Mouse (Mus musculus): Measurements from ENCODE around the gene Togaram2. TPM values are rescaled to one million over a fixed set of nuclear protein-coding genes. Genes with fewer than 3 reads are reported as not detected.
"Not testable (repeated sequence)": the region's sequence is repeated elsewhere in the genome, so short reads cannot be mapped to it uniquely, and the experiment has no call there.

Gene Togaram2
- polyA plus RNA-seq, 1 experiment from 2014 or later, result 0.06 TPM

DNA sequence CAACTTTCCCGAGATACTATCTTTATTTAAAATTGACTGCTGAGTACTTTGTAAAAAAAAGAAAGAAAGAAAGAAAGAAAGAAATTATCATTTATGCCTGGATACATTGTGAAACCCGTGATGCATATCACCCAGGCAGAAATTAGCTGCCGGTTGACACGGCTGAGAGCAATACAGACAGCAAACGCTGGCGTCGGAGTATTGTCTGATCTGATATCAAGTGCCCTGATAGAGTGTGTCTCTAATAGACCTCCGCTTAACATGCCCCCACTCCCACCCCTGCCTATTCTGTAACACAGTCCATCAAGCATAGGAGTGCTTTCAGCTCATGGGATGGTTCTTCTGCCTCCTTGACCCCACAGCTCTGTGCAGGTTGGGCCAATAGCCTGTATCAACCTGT is 74.5 kb downstream of the Togaram2 start:
- Histone ChIP-seq H3K36me3 (no peaks in the 10 kb centered on the region), H3K27ac (no peak overlapping the region), H3K9me3 (no peaks in the 10 kb centered on the region), H3K4me2 (replicated peaks) (no peak overlapping the region), H3K4me3 (no peak overlapping the region), H3K9ac (no peak overlapping the region), H3K27me3 (no peaks in the 10 kb centered on the region), H3K4me1 (no peaks in the 10 kb centered on the region; the same call in 1 of the 2 replicates)
- 87% methylated on average over 8 of the region's 8 CpGs for WGBS
- ATAC-seq (ENCODE audit: low FRiP score, low read depth), result no peak

- Histone ChIP-seq H3K9ac (no peak overlapping the region), H3K4me3 (no peak overlapping the region), H3K4me2 (replicated peaks) (no peak overlapping the region), H3K36me3 (no peaks in the 10 kb centered on the region), H3K9me3 (no peaks in the 10 kb centered on the region), H3K27me3 (no peaks in the 10 kb centered on the region), H3K4me1 (no peaks in the 10 kb centered on the region), H3K27ac (no peak overlapping the region)
- no peak for ATAC-seq (ENCODE audit: low FRiP score, low read depth)
- 84% methylated on average over 9 of the region's 9 CpGs for WGBS
Measured at GRCm38 (mm10) chr17:71749616-71750168, 76.6 kb downstream of the Togaram2 start.

DNA sequence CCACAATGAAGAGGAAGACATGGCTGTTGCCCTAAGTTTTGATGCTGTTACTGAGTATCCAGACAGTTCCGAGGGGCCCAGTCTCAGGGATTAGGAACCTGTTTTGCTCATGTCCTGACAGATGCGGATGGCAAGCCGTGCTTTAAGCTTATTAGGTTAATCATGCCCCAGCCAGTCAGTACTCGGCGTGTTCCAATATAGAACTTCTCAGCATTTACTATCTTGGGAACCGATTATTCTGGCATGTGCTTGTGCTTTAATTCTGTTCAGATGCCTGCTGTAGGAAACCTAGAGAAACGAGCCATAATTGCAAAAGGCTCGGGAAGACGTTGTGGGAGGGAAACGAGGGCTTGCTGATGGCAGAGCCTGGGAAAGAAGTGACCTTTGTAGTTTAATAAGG is 79.8 kb downstream of the Togaram2 start, which contains the start of gene Pcare:
Gene Pcare (minus strand): TSS at position 64 of the 400 bp plus-strand sequence.
- ATAC-seq (ENCODE audit: low FRiP score, low read depth), result no peak
- Histone ChIP-seq H3K9me3 (no peaks in the 10 kb centered on the region), H3K36me3 (no peaks in the 10 kb centered on the region), H3K9ac (no peak within 1 kb of the TSS), H3K27ac (no peak within 1 kb of the TSS), H3K4me1 (no peaks in the 10 kb centered on the region), H3K4me3 (no peak within 1 kb of the TSS), H3K4me2 (replicated peaks) (no peak within 1 kb of the TSS), H3K27me3 (no peaks in the 10 kb centered on the region)
- 38% methylated on average over 10 of the region's 10 CpGs for WGBS

GRCm38 (mm10) chr17:71760536-71760935 is 87.5 kb downstream of the Togaram2 start:
- no peak overlapping the region for H3K4me3 ChIP-seq
- no peaks in the 10 kb centered on the region for H3K9me3 ChIP-seq
- no peak overlapping the region for H3K4me2 ChIP-seq (replicated peaks)
- H3K36me3 ChIP-seq, result no peaks in the 10 kb centered on the region
- H3K27ac ChIP-seq, result no peak overlapping the region
- 84% methylated on average over 7 of the region's 7 CpGs for whole genome bisulfite sequencing
- no peak for ATAC-seq (ENCODE audit: low FRiP score, low read depth)
- no peaks in the 10 kb centered on the region for H3K4me1 ChIP-seq
- H3K9ac ChIP-seq, result no peak overlapping the region
- H3K27me3 ChIP-seq, result no peaks in the 10 kb centered on the region

DNA sequence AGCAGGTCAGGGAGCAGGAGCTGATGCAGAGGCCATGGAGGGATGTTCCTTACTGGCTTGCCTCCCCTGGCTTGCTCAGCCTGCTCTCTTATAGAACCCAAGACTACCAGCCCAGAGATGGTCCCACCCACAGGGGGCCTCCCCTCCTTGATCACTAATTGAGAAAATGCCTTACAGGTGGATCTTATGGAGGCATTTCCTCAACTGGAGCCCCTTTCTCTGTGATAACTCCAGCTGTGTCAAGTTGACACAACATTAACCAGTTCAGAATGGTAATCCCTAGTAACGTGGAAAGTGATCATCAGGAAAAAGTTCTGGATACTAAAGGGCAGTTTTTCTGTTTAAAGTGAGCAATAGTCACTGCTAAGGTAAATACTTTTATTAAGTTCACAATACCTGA is 95.1 kb downstream of the Togaram2 start, which contains the start of gene Clip4:
Gene Clip4 (plus strand): TSS at position 301 of the 400 bp plus-strand sequence.
- H3K4me3 ChIP-seq; H3K9ac ChIP-seq; H3K9me3 ChIP-seq; H3K4me1 ChIP-seq; H3K27me3 ChIP-seq; H3K4me2 ChIP-seq (replicated peaks); H3K27ac ChIP-seq; ATAC-seq (ENCODE audit: low FRiP score, low read depth); H3K36me3 ChIP-seq: not testable (repeated sequence)
- WGBS, result 52% methylated on average over 1 of the region's 1 CpGs

GRCm38 (mm10) chr17:71769564-71769963 is 96.5 kb downstream of the Togaram2 start:
- Histone ChIP-seq H3K4me3 (no peak overlapping the region), H3K4me2 (replicated peaks) (no peak overlapping the region), H3K9ac (no peak overlapping the region), H3K4me1 (peaks cover 4% of the 10 kb centered on the region; the same call in 1 of the 2 replicates), H3K36me3 (no peaks in the 10 kb centered on the region), H3K27ac (no peak overlapping the region), H3K9me3 (no peaks in the 10 kb centered on the region), H3K27me3 (no peaks in the 10 kb centered on the region)
- 37% methylated on average over 6 of the region's 6 CpGs for WGBS
- no peak for ATAC-seq (ENCODE audit: low FRiP score, low read depth)

GRCm38 (mm10) chr17:71770696-71771095 is 97.6 kb downstream of the Togaram2 start:
- ATAC-seq (ENCODE audit: low FRiP score, low read depth), result no peak

DNA sequence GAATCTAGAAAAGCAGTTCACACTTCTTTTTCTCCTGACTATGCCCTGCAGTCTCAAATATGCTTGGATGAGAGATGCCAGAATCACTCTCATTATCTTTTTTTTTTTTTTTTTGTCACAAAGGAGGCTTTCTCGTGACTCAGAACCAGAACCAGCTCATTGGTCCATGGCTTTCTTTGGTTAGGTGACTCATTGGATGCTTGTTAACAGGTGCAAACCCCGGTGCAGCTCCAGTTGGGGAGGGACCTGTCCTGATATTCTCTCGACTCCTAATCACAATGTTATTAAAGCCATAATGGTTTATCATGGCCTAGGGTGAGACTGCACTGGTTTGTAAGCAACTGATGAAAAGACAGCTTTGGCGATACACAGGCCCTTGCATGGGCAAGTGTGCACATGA is 101.1 kb downstream of the Togaram2 start:
- ATAC-seq (ENCODE audit: low FRiP score, low read depth), result no peak
- Histone ChIP-seq H3K9ac (no peak overlapping the region), H3K27me3 (no peaks in the 10 kb centered on the region), H3K27ac (no peak overlapping the region), H3K9me3 (peaks cover 8% of the 10 kb centered on the region), H3K36me3 (no peaks in the 10 kb centered on the region; the same call in 1 of the 2 replicates), H3K4me3 (no peak overlapping the region), H3K4me2 (replicated peaks) (no peak overlapping the region), H3K4me1 (peaks cover 4% of the 10 kb centered on the region; the same call in 1 of the 2 replicates)
- 76% methylated on average over 4 of the region's 4 CpGs for WGBS

More at GRCm38 (mm10) chr17:71770696-71771095, 97.6 kb downstream of the Togaram2 start:
- WGBS, result 82% methylated on average over 3 of the region's 3 CpGs
- Histone ChIP-seq H3K27ac (no peak overlapping the region), H3K4me2 (replicated peaks) (no peak overlapping the region), H3K36me3 (no peaks in the 10 kb centered on the region), H3K9ac (no peak overlapping the region), H3K9me3 (no peaks in the 10 kb centered on the region), H3K4me1 (peaks cover 4% of the 10 kb centered on the region; the same call in 1 of the 2 replicates), H3K4me3 (no peak overlapping the region), H3K27me3 (no peaks in the 10 kb centered on the region)

DNA sequence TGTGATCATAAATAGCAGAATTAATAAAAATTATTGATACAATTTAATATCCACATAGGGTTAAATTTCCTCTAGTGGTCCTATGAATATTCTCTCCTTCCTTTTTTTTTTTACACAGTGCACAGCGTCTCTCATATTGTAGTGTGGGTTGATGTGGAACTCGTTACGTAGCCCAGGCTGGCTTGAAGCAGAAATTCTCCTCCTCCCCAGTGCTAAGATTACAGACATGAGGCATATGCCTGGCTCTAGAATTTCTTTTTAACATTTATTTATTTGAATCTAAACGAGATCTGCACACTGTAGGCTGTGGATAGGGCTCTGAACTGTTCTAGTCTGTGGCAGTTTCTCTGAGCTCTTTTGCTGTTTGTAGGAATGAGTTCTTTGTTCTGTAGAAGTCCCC is 102.2 kb downstream of the Togaram2 start:
- Histone ChIP-seq H3K27ac (no peak overlapping the region), H3K4me3 (no peak overlapping the region), H3K9me3 (peaks cover 8% of the 10 kb centered on the region), H3K4me1 (no peaks in the 10 kb centered on the region), H3K27me3 (no peaks in the 10 kb centered on the region), H3K36me3 (no peaks in the 10 kb centered on the region; the same call in 1 of the 2 replicates), H3K9ac (no peak overlapping the region), H3K4me2 (replicated peaks) (no peak overlapping the region)
- ATAC-seq (ENCODE audit: low FRiP score, low read depth), result no peak
- WGBS, result 73% methylated on average over 4 of the region's 4 CpGs

DNA sequence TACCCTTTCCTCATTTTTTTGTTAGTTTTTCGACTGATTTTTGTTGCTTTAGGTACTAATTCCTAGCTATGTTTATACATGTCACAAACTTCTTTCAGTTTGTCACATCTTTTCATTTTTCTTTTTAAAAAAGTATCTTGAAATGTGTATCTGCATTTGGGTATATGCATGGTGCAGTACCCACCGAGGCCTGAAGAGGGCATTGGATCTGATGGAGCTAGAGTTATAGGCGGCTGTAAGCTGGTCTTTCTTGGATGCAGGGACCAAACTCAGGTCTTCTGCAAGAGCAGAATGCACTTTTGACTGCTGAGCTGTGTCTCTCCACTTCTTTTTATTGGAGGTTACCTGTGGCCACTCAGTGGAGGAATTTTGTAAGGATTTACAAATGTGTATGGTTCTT is 105.6 kb downstream of the Togaram2 start:
- peaks cover 23% of the 10 kb centered on the region for H3K27me3 ChIP-seq

More for the DNA sequence above, 105.6 kb downstream of the Togaram2 start:
- no peaks in the 10 kb centered on the region; the same call in 1 of the 2 replicates for H3K36me3 ChIP-seq
- peaks cover 8% of the 10 kb centered on the region for H3K9me3 ChIP-seq
- 73% methylated on average over 3 of the region's 3 CpGs for WGBS
- no peak overlapping the region for H3K4me3 ChIP-seq
- H3K27ac ChIP-seq, result no peak overlapping the region
- ATAC-seq (ENCODE audit: low FRiP score, low read depth), result no peak
- H3K4me1 ChIP-seq, result peaks cover 16% of the 10 kb centered on the region
- no peak overlapping the region for H3K9ac ChIP-seq
- H3K4me2 ChIP-seq (replicated peaks), result no peak overlapping the region

Other genes with a start within 250 kb of the Togaram2 start
- 5.8 and 7.4 TPM in 2 replicates for gene Gm4707, start 213.3 kb upstream of the Togaram2 start, polyA plus RNA-seq (2015; fragmentation: Nextera tagmentation; extraction: Ambion mirVana)
- gene Smchd1, start 197.9 kb upstream of the Togaram2 start, polyA plus RNA-seq (2015; fragmentation: Nextera tagmentation; extraction: Ambion mirVana), result 72.3 and 81.5 TPM in 2 replicates
- gene Ndc80, start 146.4 kb upstream of the Togaram2 start, polyA plus RNA-seq (2015; fragmentation: Nextera tagmentation; extraction: Ambion mirVana), result 45.6 and 46.6 TPM in 2 replicates
- gene Spdya, start 121.2 kb upstream of the Togaram2 start, polyA plus RNA-seq (2015; fragmentation: Nextera tagmentation; extraction: Ambion mirVana), result 1.4 and 1.5 TPM in 2 replicates
- gene Wdr43, start 57.4 kb upstream of the Togaram2 start, polyA plus RNA-seq (2015; fragmentation: Nextera tagmentation; extraction: Ambion mirVana), result 75.9 and 82.1 TPM in 2 replicates
- gene Pcare, start 79.6 kb downstream of the Togaram2 start, polyA plus RNA-seq (2015; fragmentation: Nextera tagmentation; extraction: Ambion mirVana), result not detected in 2 replicates
- 6.0 and 7.5 TPM in 2 replicates for gene Clip4, start 95.2 kb downstream of the Togaram2 start, polyA plus RNA-seq (2015; fragmentation: Nextera tagmentation; extraction: Ambion mirVana)

All from limb, embryonic 13.5 days (tissue).